Mouse (Mus musculus) CH12.LX (cell line): ENCODE measurements around the gene Clpp. TPM values are rescaled to one million over a fixed set of nuclear protein-coding genes. Genes with fewer than 3 reads are reported as not detected.

Experiments used
- DNase-seq: peaks from one replicate; pipeline ENCODE4 v3.0.0-alpha.2; 2013; ENCODE audit errors: extremely low read depth
- H3K27ac ChIP-seq: 2 replicates; pipeline ENCODE4 v1.5.1; 2012; ENCODE audit warnings: low read depth, mild to moderate bottlenecking, control low read depth, moderate library complexity; ENCODE audit not compliant: insufficient read depth
- H3K27me3 ChIP-seq: replicated peaks from 2 replicates; pipeline ENCODE3; 2012; ENCODE audit warnings: inconsistent platforms
- H3K36me3 ChIP-seq, 2 experiments: replicated peaks in 1 of 2; 2 replicates each; pipeline versions ENCODE3 to v1.6.1; 2012; ENCODE audit warnings: inconsistent platforms in 1 of 2, low read length in 1 of 2, mild to moderate bottlenecking in 1 of 2, mixed read lengths in 1 of 2, moderate library complexity in 1 of 2; ENCODE audit not compliant: control insufficient read depth in 1 of 2, insufficient read depth in 1 of 2
- H3K4me1 ChIP-seq, 2 experiments: 2 replicates each; pipeline ENCODE4 v1.6.1; 2012; ENCODE audit warnings: inconsistent platforms in 1 of 2, moderate library complexity in 1 of 2; ENCODE audit not compliant: insufficient read depth in 2 of 2, control insufficient read depth in 1 of 2
- H3K4me2 ChIP-seq: 2 replicates; pipeline ENCODE4 v1.6.1; 2012; ENCODE audit warnings: low read depth, mild to moderate bottlenecking, control low read depth; ENCODE audit not compliant: poor library complexity, insufficient read depth, severe bottlenecking
- H3K4me3 ChIP-seq, 3 experiments: fragments of 150-350 bp in 1 of 3; sonication (generic) in 1 of 3; replicated peaks in 1 of 3; 2 replicates each; pipeline versions ENCODE3 to v1.5.1; 2011 to 2012; ENCODE audit warnings: low read depth in 2 of 3, low read length in 2 of 3, mild to moderate bottlenecking in 2 of 3, moderate library complexity in 2 of 3, control low read depth in 1 of 3, improper control_type of control experiment in 1 of 3, inconsistent platforms in 1 of 3, mixed read lengths in 1 of 3; ENCODE audit not compliant: poor library complexity in 1 of 3
- H3K79me2 ChIP-seq: replicated peaks from 2 replicates; pipeline ENCODE4 v1.6.1; 2012; ENCODE audit warnings: mild to moderate bottlenecking, moderate library complexity; ENCODE audit not compliant: control insufficient read depth, poor library complexity, insufficient read depth, severe bottlenecking; ENCODE audit errors: extremely low read depth
- H3K9ac ChIP-seq: 2 replicates; pipeline ENCODE4 v1.6.1; 2012; ENCODE audit warnings: low read depth, mild to moderate bottlenecking, control low read depth, moderate library complexity; ENCODE audit not compliant: insufficient read depth
- H3K9me3 ChIP-seq: replicated peaks from 2 replicates; pipeline ENCODE3; 2012; ENCODE audit warnings: low read length, inconsistent platforms, mixed read lengths
- CHD1 ChIP-seq: IDR thresholded peaks from 2 replicates; pipeline ENCODE4 v1.6.1; 2012; ENCODE audit warnings: low read depth, low read length, improper control_type of control experiment, inconsistent platforms
- CHD2 ChIP-seq: IDR thresholded peaks from 2 replicates; pipeline ENCODE4 v1.6.1; 2011; ENCODE audit warnings: low read length, improper control_type of control experiment
- CTCF ChIP-seq, 2 experiments: IDR thresholded peaks in 1 of 2; conservative IDR thresholded peaks in 1 of 2; 2 replicates each; pipeline ENCODE4 v1.5.1; 2011 to 2012; ENCODE audit warnings: low read depth in 2 of 2, low read length in 2 of 2, improper control_type of control experiment in 1 of 2, inconsistent platforms in 1 of 2, mild to moderate bottlenecking in 1 of 2, moderate library complexity in 1 of 2
- E2F4 ChIP-seq: IDR thresholded peaks from 2 replicates; pipeline ENCODE4 v1.6.1; 2011; ENCODE audit warnings: low read depth, low read length, improper control_type of control experiment; ENCODE audit not compliant: insufficient replicate concordance
- ETS1 ChIP-seq: conservative IDR thresholded peaks from 2 replicates; pipeline ENCODE4 v1.6.1; 2012; ENCODE audit warnings: low read depth, mild to moderate bottlenecking, inconsistent platforms, low read length, improper control_type of control experiment, moderate library complexity
- IRF4 ChIP-seq: IDR thresholded peaks from 2 replicates; pipeline ENCODE4 v1.6.1; 2014; ENCODE audit warnings: low read depth, mild to moderate bottlenecking, inconsistent platforms, low read length, improper control_type of control experiment
- JUND ChIP-seq: conservative IDR thresholded peaks from 2 replicates; pipeline ENCODE4 v1.6.1; 2011; ENCODE audit warnings: low read depth, low read length, improper control_type of control experiment
- KAT2A ChIP-seq: IDR thresholded peaks from 2 replicates; pipeline ENCODE4 v1.6.1; 2012; ENCODE audit warnings: low read length, improper control_type of control experiment, inconsistent platforms; ENCODE audit not compliant: insufficient replicate concordance
- MAFK ChIP-seq: IDR thresholded peaks from 2 replicates; pipeline ENCODE4 v1.6.1; 2011; ENCODE audit warnings: low read length, improper control_type of control experiment; ENCODE audit not compliant: insufficient replicate concordance
- MAX ChIP-seq: IDR thresholded peaks from 2 replicates; pipeline ENCODE4 v1.6.1; 2011; ENCODE audit warnings: low read length, improper control_type of control experiment
- MAZ ChIP-seq: IDR thresholded peaks from 2 replicates; pipeline ENCODE4 v1.6.1; 2012; ENCODE audit warnings: low read depth, mild to moderate bottlenecking, inconsistent platforms, low read length, improper control_type of control experiment, moderate library complexity
- MEF2A ChIP-seq: IDR thresholded peaks from 2 replicates; pipeline ENCODE4 v1.6.1; 2014; ENCODE audit warnings: low read depth, mild to moderate bottlenecking, inconsistent platforms, low read length, improper control_type of control experiment, borderline replicate concordance
- MXI1 ChIP-seq: IDR thresholded peaks from 2 replicates; pipeline ENCODE4 v1.6.1; 2011; ENCODE audit warnings: mild to moderate bottlenecking, low read depth, low read length, improper control_type of control experiment
- MYC ChIP-seq: IDR thresholded peaks from 2 replicates; pipeline ENCODE4 v1.6.1; 2011; ENCODE audit warnings: low read depth, mild to moderate bottlenecking, improper control_type of control experiment, low read length
- NELFE ChIP-seq: IDR thresholded peaks from 2 replicates; pipeline ENCODE4 v1.6.1; 2011; ENCODE audit warnings: low read depth, low read length, improper control_type of control experiment
- NRF1 ChIP-seq: IDR thresholded peaks from 2 replicates; pipeline ENCODE4 v1.6.1; 2014; ENCODE audit warnings: low read depth, mild to moderate bottlenecking, inconsistent platforms, low read length, improper control_type of control experiment, moderate library complexity
- PAX5 ChIP-seq: IDR thresholded peaks from 2 replicates; pipeline ENCODE4 v1.6.1; 2012; ENCODE audit warnings: low read length, inconsistent platforms, mixed read lengths
- POLR2AphosphoS2 ChIP-seq: IDR thresholded peaks from 2 replicates; pipeline ENCODE4 v1.6.1; 2011; ENCODE audit warnings: low read depth, low read length, improper control_type of control experiment
- SIN3A ChIP-seq: IDR thresholded peaks from 2 replicates; pipeline ENCODE4 v1.6.1; 2012; ENCODE audit warnings: low read length, improper control_type of control experiment, inconsistent platforms
- TCF12 ChIP-seq: IDR thresholded peaks from 2 replicates; pipeline ENCODE4 v1.6.1; 2014; ENCODE audit warnings: low read depth, mild to moderate bottlenecking, inconsistent platforms, low read length, improper control_type of control experiment
- ZKSCAN1 ChIP-seq: IDR thresholded peaks from 2 replicates; pipeline ENCODE4 v1.6.1; 2012; ENCODE audit warnings: low read depth, inconsistent platforms, low read length, improper control_type of control experiment, borderline replicate concordance
- ZNF384 ChIP-seq: IDR thresholded peaks from 2 replicates; pipeline ENCODE4 v1.6.1; 2012; ENCODE audit warnings: low read depth, low read length, improper control_type of control experiment, inconsistent platforms
- dilution Hi-C: fragments of 300-500 bp; cut with MboI; formaldehyde crosslinking; loops from 2 replicates; pipeline ENCODE4 v1.14.3; 2020; ENCODE audit warnings: low sequenced_read_pairs; ENCODE audit not compliant: extremely low pct_unique_long_range_greater_than_20kb, extremely low pct_ligation_motif_present
- in situ Hi-C: fragments of 300-500 bp; cut with MboI; formaldehyde crosslinking; loops from 3 replicates; pipeline ENCODE4 v1.14.3; 2019; ENCODE audit warnings: low sequenced_read_pairs, low pct_ligation_motif_present, low pct_unique_long_range_greater_than_20kb, mixed read lengths
- polyA plus RNA-seq: library from polyadenylated mRNA; unstranded; fragments of >175 nt; gene quantifications from 2 replicates; pipeline ENCODE4 v1.2.1, GENCODE M21; 2012; ENCODE audit warnings: low read depth; ENCODE audit not compliant: insufficient read length
- total RNA-seq, 2 experiments: library from RNA; depleted of rRNA; stranded (reverse); fragments of 300-350 nt in 1 of 2; fragments of >200 nt in 1 of 2; gene quantifications; 2 replicates each; pipeline ENCODE4 v1.2.3; 2012 to 2014

Clpp gene
- total and polyA plus RNA-seq, 3 experiments = 114 to 166 (median 117) TPM

- dilution Hi-C loops (no loop called here), in situ Hi-C loops (loop anchor here (5.0 kb wide), 1 partner anchor 60 kb away; no protein-coding TSS in a partner anchor)
- Histone ChIP-seq H3K9me3 (no peaks in the 10 kb centered on the region), H3K9ac (no peak overlapping the region), H3K79me2 (no peaks in the 10 kb centered on the region), H3K4me1 (peaks cover 0 to 1% of the 10 kb centered on the region in 2 experiments; a peak in 2 of 4 replicates), H3K27me3 (peaks cover 35% of the 10 kb centered on the region), H3K36me3 (no peaks in the 10 kb centered on the region), H3K4me2 (no peak overlapping the region), H3K4me3 (no peak overlapping the region), H3K27ac (no peak overlapping the region)
- no peak for DNase-seq
- no peak for TF ChIP-seq POLR2AphosphoS2
- no peak for TF ChIP-seq JUND
- no peak for TF ChIP-seq MEF2A
- TF ChIP-seq CHD2 = no peak
- TF ChIP-seq NELFE = no peak
- no peak for TF ChIP-seq IRF4
- TF ChIP-seq PAX5 = no peak
- no peak for TF ChIP-seq MAFK
- TF ChIP-seq E2F4 = no peak
- no peak for TF ChIP-seq MXI1
Measured at GRCm38 (mm10) chr17:56952639-56953038, 37.5 kb upstream of the Clpp start.

DNA sequence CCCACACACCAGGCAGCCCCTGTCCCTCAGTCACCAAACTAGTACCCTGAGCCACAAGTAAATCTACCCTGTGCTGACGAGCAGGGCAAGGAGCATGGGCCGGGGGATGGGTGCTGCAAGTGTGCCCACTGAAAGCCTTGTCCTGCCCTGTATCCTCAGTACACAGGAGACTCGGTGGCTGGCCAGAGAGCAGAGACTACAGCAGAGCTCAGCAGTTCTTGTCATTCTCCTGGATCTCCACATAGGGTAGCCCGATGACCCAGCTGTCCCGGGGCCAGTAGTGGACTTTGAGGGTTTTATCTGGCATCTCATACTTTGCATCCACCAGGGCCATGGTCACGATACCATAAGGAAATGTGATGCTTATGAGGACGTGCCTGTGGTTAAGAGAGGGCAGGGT lies 35.2 kb upstream of the Clpp start:
- DNase-seq = no peak
- H3K4me1 ChIP-seq = peaks cover 7 to 13% of the 10 kb centered on the region in 2 experiments
- dilution Hi-C loops = no loop called here

More for the DNA sequence above, 35.2 kb upstream of the Clpp start:
- Histone ChIP-seq H3K36me3 (no peaks in the 10 kb centered on the region), H3K27ac (no peak overlapping the region), H3K27me3 (peaks cover 35% of the 10 kb centered on the region), H3K4me3 (no peak overlapping the region), H3K9me3 (no peaks in the 10 kb centered on the region), H3K79me2 (no peaks in the 10 kb centered on the region), H3K9ac (no peak overlapping the region), H3K4me2 (no peak overlapping the region)
- in situ Hi-C loops = loop anchor here (5.0 kb wide), 1 partner anchor 63 kb away; no protein-coding TSS in a partner anchor
- TF ChIP-seq MEF2A (no peak), ZNF384 (no peak), ZKSCAN1 (no peak), CHD1 (no peak), JUND (no peak), KAT2A (no peak), TCF12 (no peak), NELFE (no peak), MXI1 (no peak), NRF1 (no peak), MYC (no peak), SIN3A (no peak), ETS1 (no peak), MAX (no peak), CTCF (conservative IDR thresholded peaks at IDR 0.05 in 1 of 2, IDR thresholded peaks at IDR 0.05 in 1 of 2; ENCODE audit: low read depth in 2 of 2, low read length in 2 of 2) (no peak), MAFK (no peak), MAZ (no peak), CHD2 (no peak)
